Mouse (Mus musculus) small intestine, adult 2 months (tissue): Measurements from ENCODE around the gene Sobp.

ENCODE experiments used
- CTCF ChIP-seq: fragments of 200-500 bp; IDR thresholded peaks from 2 replicates; pipeline ENCODE4 v1.5.1; 2012; ENCODE audit warnings: low read depth, mild to moderate bottlenecking, control low read depth, inconsistent platforms, low read length, moderate library complexity, mixed read lengths; ENCODE audit not compliant: insufficient replicate concordance, insufficient read length; ENCODE audit errors: extremely low read depth
- POLR2A ChIP-seq: fragments of 200-500 bp; IDR thresholded peaks from 2 replicates; pipeline ENCODE4 v1.6.1; 2012; ENCODE audit warnings: low read depth, mild to moderate bottlenecking, control low read depth, inconsistent platforms, low read length, moderate library complexity

DNA sequence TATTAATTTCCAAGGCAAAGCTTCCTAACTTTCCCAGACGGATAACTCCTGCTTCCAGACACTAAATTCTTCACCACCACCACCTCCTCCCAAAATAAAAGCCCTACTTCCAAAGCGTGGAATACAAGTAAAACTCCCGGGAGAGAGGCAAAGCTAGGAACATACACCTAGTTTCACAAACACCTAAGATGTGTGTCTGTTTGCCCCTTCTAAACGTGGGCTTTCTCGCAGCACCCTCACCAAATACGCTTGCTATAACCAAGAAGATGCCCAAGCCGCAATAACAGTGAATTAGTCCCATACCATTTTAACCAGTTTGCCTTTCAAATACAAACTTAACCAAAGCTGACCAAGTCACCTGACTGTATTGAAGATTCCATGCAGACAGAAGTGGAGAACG, 1.8 kb downstream of the Sobp start:
- no peak for TF ChIP-seq CTCF
- TF ChIP-seq POLR2A = no peak
